Mouse (Mus musculus): ENCODE measurements at regions not wholly inside any gene's neighbourhood (a gene's known extent, or its start where the extent isn't known, plus 50 kb on each side); places are given as distances from the start of the nearest gene placed in this dataset.
"Not testable (repeated sequence)": the region's sequence is repeated elsewhere in the genome, so short reads cannot be mapped to it uniquely, and the experiment has no call there.

- H3K9me3 ChIP-seq (replicated peaks): no peaks in the 10 kb centered on the region
- no peak overlapping the region for H3K27ac ChIP-seq (replicated peaks)
- DNase-seq (ENCODE audit: low spot score): no peak
- no peak overlapping the region for H3K4me3 ChIP-seq
- no peaks in the 10 kb centered on the region for H3K36me3 ChIP-seq
- H3K4me1 ChIP-seq: peaks cover 4% of the 10 kb centered on the region
- H3K27me3 ChIP-seq (ENCODE audit: low read depth, poor library complexity, severe bottlenecking): no peaks in the 10 kb centered on the region
- WGBS: 92% methylated on average over 5 of the region's 5 CpGs
These were observed 84.1 kb upstream of the Trim2 start for GRCm38 (mm10) chr3:84390769-84391168.

DNA sequence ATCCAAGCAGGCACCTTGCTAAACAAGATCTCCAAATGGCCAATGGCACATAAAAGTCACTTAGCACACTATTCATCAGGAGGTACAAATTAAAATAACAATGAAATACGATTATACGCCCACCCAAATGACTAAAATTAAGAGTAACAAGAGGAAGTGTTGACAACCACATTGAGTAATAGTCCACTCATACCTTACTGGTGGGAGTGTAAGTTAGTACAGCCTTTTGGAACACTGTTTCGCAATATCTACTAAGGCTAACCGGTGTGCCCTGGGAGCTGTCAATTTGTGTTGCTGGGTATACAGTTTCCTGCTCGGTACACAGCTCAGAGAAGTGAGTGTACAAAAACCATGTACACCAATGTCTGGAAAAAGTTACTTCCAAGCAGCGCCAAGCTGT lies 81.8 kb upstream of the Trim2 start:
- Histone ChIP-seq H3K36me3 (no peaks in the 10 kb centered on the region), H3K4me3 (no peak overlapping the region), H3K27me3 (ENCODE audit: low read depth, poor library complexity, severe bottlenecking) (no peaks in the 10 kb centered on the region), H3K27ac (replicated peaks) (no peak overlapping the region), H3K4me1 (peaks cover 5% of the 10 kb centered on the region), H3K9me3 (replicated peaks) (no peaks in the 10 kb centered on the region)
- DNase-seq (ENCODE audit: low spot score): no peak
- WGBS: 92% methylated on average over 6 of the region's 6 CpGs

DNA sequence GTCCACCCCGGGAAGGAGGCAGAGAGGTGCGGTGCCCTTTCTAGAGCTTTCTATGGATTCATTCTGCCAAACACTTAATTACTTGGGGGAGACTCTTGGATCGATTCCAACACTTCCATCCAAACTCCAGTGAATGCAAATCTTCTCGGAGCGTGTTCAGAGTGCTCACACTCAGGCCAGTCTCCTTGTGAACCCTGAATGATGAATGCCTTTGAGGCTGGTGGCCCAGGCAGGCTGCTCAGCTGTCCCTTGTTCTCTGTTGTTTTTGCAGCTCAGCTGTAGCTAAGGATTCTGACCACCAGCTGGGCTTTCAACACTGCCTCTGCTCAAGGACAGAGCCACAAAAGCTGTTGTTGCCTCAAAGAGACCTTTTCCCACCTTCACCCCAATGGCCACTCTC lies 79.0 kb upstream of the Trim2 start:
- no peak for DNase-seq (ENCODE audit: low spot score)
- WGBS: 74% methylated on average over 5 of the region's 5 CpGs
- no peaks in the 10 kb centered on the region; the same call in 1 of the 2 replicates for H3K27me3 ChIP-seq (ENCODE audit: low read depth, poor library complexity, severe bottlenecking)
- H3K9me3 ChIP-seq (replicated peaks): no peaks in the 10 kb centered on the region
- H3K36me3 ChIP-seq: no peaks in the 10 kb centered on the region
- peaks cover 5% of the 10 kb centered on the region for H3K4me1 ChIP-seq
- no peak overlapping the region for H3K27ac ChIP-seq (replicated peaks)
- no peak overlapping the region for H3K4me3 ChIP-seq

DNA sequence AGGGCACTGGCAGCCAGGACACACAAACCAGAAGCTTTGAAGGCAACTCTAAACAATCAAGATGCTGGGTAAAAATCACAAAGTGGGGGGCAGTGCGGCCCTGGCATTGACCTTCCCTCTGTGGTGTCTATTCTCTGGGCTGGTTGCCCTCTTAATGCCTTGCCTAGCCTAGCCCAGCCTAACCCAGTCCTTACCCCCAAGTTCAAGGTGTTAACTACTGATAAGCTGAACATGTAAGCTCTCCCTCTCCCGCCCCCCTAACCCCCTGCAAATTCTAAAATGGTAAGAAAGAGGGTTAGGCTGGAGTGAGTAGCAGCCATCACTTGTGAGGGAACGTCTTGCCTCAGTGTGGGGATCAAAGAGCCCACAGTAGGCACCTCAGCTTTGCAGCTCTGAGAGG lies 76.9 kb upstream of the Trim2 start:
- no peak overlapping the region for H3K4me3 ChIP-seq
- no peaks in the 10 kb centered on the region for H3K36me3 ChIP-seq
- DNase-seq (ENCODE audit: low spot score): no peak
- 83% methylated on average over 3 of the region's 3 CpGs for WGBS
- H3K9me3 ChIP-seq (replicated peaks): no peaks in the 10 kb centered on the region
- H3K4me1 ChIP-seq: peaks cover 5% of the 10 kb centered on the region
- H3K27ac ChIP-seq (replicated peaks): no peak overlapping the region
- no peaks in the 10 kb centered on the region; the same call in 1 of the 2 replicates for H3K27me3 ChIP-seq (ENCODE audit: low read depth, poor library complexity, severe bottlenecking)

GRCm38 (mm10) chr3:84383038-84383437 lies 76.4 kb upstream of the Trim2 start:
- not testable (repeated sequence) for H3K27me3 ChIP-seq (ENCODE audit: low read depth, poor library complexity, severe bottlenecking); H3K27ac ChIP-seq (replicated peaks); DNase-seq (ENCODE audit: low spot score); H3K36me3 ChIP-seq; H3K9me3 ChIP-seq (replicated peaks); H3K4me3 ChIP-seq; H3K4me1 ChIP-seq

GRCm38 (mm10) chr3:84382006-84382405 lies 75.3 kb upstream of the Trim2 start:
- peaks cover 5% of the 10 kb centered on the region for H3K4me1 ChIP-seq
- no peak overlapping the region for H3K4me3 ChIP-seq
- H3K9me3 ChIP-seq (replicated peaks): no peaks in the 10 kb centered on the region
- H3K36me3 ChIP-seq: no peaks in the 10 kb centered on the region
- 0 out of 2 replicates have a peak overlapping the region, but pooled peaks have one; percentile 10 for H3K27ac ChIP-seq (replicated peaks)
- H3K27me3 ChIP-seq (ENCODE audit: low read depth, poor library complexity, severe bottlenecking): no peaks in the 10 kb centered on the region; the same call in 1 of the 2 replicates
- DNase-seq (ENCODE audit: low spot score): no peak
- 75% methylated on average over 4 of the region's 4 CpGs for WGBS

DNA sequence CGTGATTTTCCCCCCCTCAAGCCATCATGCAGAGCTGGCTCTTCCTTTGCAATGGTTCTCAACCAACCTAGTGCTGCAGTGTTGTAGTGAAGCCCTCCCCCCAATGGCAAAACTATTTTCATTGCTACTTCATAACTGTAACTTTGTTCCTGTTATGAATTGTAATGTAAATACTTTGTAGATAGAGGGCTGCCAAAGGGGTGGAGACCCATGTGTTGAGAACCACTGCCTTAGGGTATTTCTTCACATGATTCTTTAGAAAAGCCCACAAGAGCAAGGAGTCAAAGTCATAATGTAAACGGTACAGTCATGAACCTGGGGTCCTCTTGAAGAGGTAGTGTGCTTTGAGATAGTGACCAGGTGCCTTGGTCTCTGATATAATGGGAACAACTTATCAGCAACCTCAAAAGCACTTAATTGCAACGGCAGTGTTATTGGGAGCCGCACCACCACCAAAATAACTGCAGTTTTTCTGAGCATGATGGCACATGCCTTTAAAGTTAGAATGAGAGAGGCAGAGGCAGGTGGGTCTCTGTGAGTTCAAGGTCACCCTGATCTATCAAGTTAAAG lies 72.4 kb upstream of the Trim2 start:
- WGBS: 88% methylated on average over 4 of the region's 4 CpGs
- H3K4me1 ChIP-seq: peaks cover 14% of the 10 kb centered on the region
- no peaks in the 10 kb centered on the region; the same call in 1 of the 2 replicates for H3K27me3 ChIP-seq (ENCODE audit: low read depth, poor library complexity, severe bottlenecking)
- no peak overlapping the region for H3K4me3 ChIP-seq
- DNase-seq (ENCODE audit: low spot score): no peak
- no peaks in the 10 kb centered on the region for H3K36me3 ChIP-seq
- H3K9me3 ChIP-seq (replicated peaks): no peaks in the 10 kb centered on the region
- no peak overlapping the region for H3K27ac ChIP-seq (replicated peaks)

GRCm38 (mm10) chr3:84376510-84376909 lies 69.8 kb upstream of the Trim2 start:
- 58% methylated on average over 2 of the region's 2 CpGs for WGBS
- H3K4me3 ChIP-seq: no peak overlapping the region
- no peaks in the 10 kb centered on the region; the same call in 1 of the 2 replicates for H3K27me3 ChIP-seq (ENCODE audit: low read depth, poor library complexity, severe bottlenecking)
- no peaks in the 10 kb centered on the region for H3K36me3 ChIP-seq
- H3K27ac ChIP-seq (replicated peaks): peak overlapping the region; percentile 73
- peaks cover 25% of the 10 kb centered on the region for H3K4me1 ChIP-seq
- H3K9me3 ChIP-seq (replicated peaks): no peaks in the 10 kb centered on the region
- DNase-seq (ENCODE audit: low spot score): peak; percentile 42

DNA sequence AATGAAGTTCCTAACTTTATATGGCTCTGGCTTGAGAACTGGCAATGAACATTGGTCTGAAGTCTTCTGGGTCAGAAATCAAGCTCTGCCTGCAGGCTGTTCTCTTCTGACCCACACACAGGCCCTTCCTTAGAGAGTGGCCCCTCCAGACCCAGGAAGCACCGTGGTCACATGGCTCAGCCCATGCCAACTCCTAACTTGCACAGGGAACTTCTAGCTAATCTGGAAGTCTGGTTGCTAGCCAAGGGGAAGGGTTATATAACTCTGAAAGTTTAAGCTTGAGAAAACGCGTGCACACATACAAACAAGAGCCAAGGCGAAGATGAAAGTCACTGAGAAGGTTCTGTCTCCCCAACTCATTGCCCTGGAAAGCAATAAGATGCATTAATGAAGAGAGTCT lies 69.2 kb upstream of the Trim2 start:
- H3K4me3 ChIP-seq: no peak overlapping the region
- 86% methylated on average over 4 of the region's 4 CpGs for WGBS
- peaks cover 25% of the 10 kb centered on the region for H3K4me1 ChIP-seq
- no peaks in the 10 kb centered on the region for H3K9me3 ChIP-seq (replicated peaks)
- H3K36me3 ChIP-seq: no peaks in the 10 kb centered on the region
- DNase-seq (ENCODE audit: low spot score): no peak
- no peaks in the 10 kb centered on the region for H3K27me3 ChIP-seq (ENCODE audit: low read depth, poor library complexity, severe bottlenecking)
- peak overlapping the region; percentile 73; the same call in 1 of the 2 replicates for H3K27ac ChIP-seq (replicated peaks)

- no peaks in the 10 kb centered on the region for H3K36me3 ChIP-seq
- H3K27me3 ChIP-seq (ENCODE audit: low read depth, poor library complexity, severe bottlenecking): no peaks in the 10 kb centered on the region
- 97% methylated on average over 4 of the region's 4 CpGs for WGBS
- H3K4me3 ChIP-seq: no peak overlapping the region
- H3K9me3 ChIP-seq (replicated peaks): no peaks in the 10 kb centered on the region
- H3K4me1 ChIP-seq: peaks cover 23% of the 10 kb centered on the region
- no peak for DNase-seq (ENCODE audit: low spot score)
- H3K27ac ChIP-seq (replicated peaks): no peak overlapping the region
These were observed 65.2 kb upstream of the Trim2 start for GRCm38 (mm10) chr3:84371842-84372241.

- Histone ChIP-seq H3K9me3 (replicated peaks) (no peaks in the 10 kb centered on the region), H3K4me3 (no peak overlapping the region), H3K4me1 (no peaks in the 10 kb centered on the region), H3K27me3 (ENCODE audit: low read depth, poor library complexity, severe bottlenecking) (no peaks in the 10 kb centered on the region), H3K27ac (replicated peaks) (no peak overlapping the region), H3K36me3 (no peaks in the 10 kb centered on the region)
- 88% methylated on average over 6 of the region's 6 CpGs for WGBS
- DNase-seq (ENCODE audit: low spot score): no peak
These were observed 60.6 kb upstream of the Trim2 start for GRCm38 (mm10) chr3:84367145-84367740.

DNA sequence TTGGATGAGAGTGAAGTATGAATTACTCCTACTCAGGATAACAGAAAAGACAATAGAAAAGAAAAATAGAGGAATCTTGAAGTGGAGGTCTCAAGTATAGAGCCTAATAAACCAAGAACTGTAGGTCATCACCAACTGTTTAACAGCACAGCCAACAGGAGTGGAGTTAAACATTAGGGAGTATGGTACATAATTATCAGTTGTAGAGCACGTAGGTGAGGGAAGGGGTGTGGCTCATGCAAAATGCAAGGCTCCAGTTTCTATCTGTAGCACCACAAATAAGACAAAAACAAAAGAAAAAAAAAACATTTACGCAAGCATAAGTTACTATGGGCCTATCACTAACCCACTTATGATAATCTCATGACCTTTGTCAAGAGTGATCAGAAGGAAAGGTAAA lies 52.0 kb upstream of the Trim2 start:
- 90% methylated on average over 2 of the region's 2 CpGs for WGBS
- Histone ChIP-seq H3K27ac (replicated peaks) (no peak overlapping the region), H3K27me3 (ENCODE audit: low read depth, poor library complexity, severe bottlenecking) (no peaks in the 10 kb centered on the region; the same call in 1 of the 2 replicates), H3K9me3 (replicated peaks) (no peaks in the 10 kb centered on the region), H3K4me3 (no peak overlapping the region), H3K36me3 (no peaks in the 10 kb centered on the region), H3K4me1 (no peaks in the 10 kb centered on the region)
- no peak for DNase-seq (ENCODE audit: low spot score)

DNA sequence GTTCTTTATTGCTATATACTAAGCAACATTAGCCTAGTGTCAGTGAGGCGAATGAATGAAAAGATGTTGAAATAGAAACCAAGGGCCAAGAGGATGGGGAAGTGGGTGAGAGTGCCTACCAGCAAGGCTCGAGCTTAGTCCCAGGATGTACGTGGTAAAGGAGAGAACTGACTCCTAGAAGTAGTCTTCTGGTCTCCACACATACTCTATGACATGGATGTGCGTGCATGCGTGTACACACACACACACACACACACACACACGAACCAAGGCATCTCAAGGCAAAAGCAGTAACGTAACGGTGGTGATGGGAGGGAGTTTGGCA lies 50.0 kb upstream of the Trim2 start:
- Histone ChIP-seq H3K27ac (replicated peaks) (no peak overlapping the region), H3K4me1 (peaks cover 5% of the 10 kb centered on the region; the same call in 1 of the 2 replicates), H3K36me3 (no peaks in the 10 kb centered on the region), H3K9me3 (replicated peaks) (no peaks in the 10 kb centered on the region), H3K27me3 (ENCODE audit: low read depth, poor library complexity, severe bottlenecking) (no peaks in the 10 kb centered on the region; the same call in 1 of the 2 replicates), H3K4me3 (no peak overlapping the region)
- 96% methylated on average over 8 of the region's 8 CpGs for WGBS
- no peak for DNase-seq (ENCODE audit: low spot score)

Data from midbrain, embryonic 10.5 days (tissue).